9 mouse cellular contexts compared by ENCODE assay signal in the genomic region with DNA sequence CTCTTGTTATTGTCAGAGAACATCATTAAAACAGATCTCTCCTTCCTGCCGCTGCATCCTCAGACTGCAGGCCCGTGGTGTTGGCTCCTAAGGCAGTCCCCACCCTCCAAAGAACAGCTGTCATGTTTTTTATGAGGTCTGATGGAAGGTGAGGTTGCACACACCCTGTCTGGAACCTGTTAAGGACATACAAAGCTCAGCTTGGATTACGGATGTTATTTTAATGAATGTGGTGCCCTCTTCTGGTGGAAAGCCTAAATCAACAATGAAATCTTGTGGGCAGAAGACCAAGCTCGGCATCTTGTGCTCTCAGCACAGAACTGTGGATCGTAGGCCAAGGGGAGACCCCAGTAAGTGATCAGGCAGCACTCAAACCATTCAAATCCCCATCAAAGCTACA.
DNase-seq lines count a peak whose midpoint lies in the region; ATAC-seq and TF ChIP-seq lines count a peak whose summit lies in the region.
"Had no signal": no experiment of that assay in that cellular context is flagged by ENCODE, and none has a peak within 500 bp of the region (broad histone marks: within the 10 kb centered on the region; RNA-seq: fewer than 3 reads in every experiment).

No protein-coding gene starts in this region.

- WGBS in hindbrain, postnatal 0 days, result 20% methylated on average over 5 of the region's 5 CpGs
- WGBS in midbrain, embryonic 13.5 days, result 33% methylated on average over 5 of the region's 5 CpGs

- no peak overlapping the region for H3K27ac ChIP-seq in gastrocnemius, adult 2 months
- no peak overlapping the region for H3K27ac ChIP-seq in hindbrain, postnatal 0 days
- no peak overlapping the region for H3K27ac ChIP-seq in midbrain, embryonic 13.5 days
- H3K27ac ChIP-seq: macrophage had no signal

- H3K4me2 ChIP-seq in hindbrain, postnatal 0 days (ENCODE audit: low read depth, low read length), result 0 out of 2 replicates have a peak overlapping the region, but pooled peaks have one; percentile 18
- no peak overlapping the region for H3K4me2 ChIP-seq in midbrain, embryonic 13.5 days (replicated peaks)

- H3K27me3 ChIP-seq in hindbrain, postnatal 0 days (ENCODE audit: insufficient read depth, low read length), result no peaks in the 10 kb centered on the region
- H3K27me3 ChIP-seq in midbrain, embryonic 13.5 days, result no peaks in the 10 kb centered on the region

- no peaks in the 10 kb centered on the region for H3K9me3 ChIP-seq in hindbrain, postnatal 0 days (ENCODE audit: low read length)
- no peaks in the 10 kb centered on the region for H3K9me3 ChIP-seq in midbrain, embryonic 13.5 days

- intact Hi-C loops in gastrocnemius, adult 2 months (cut with DNase I), result loop anchor here (5.0 to 10.0 kb wide), 2 partner anchors 644 to 827 kb away; no protein-coding TSS in a partner anchor

- TF ChIP-seq CTCF in gastrocnemius, adult 2 months (IDR thresholded peaks at IDR 0.05), result peak; percentile 58
- TF ChIP-seq CTCF in hindbrain, postnatal 0 days (IDR thresholded peaks at IDR 0.05; ENCODE audit: low read depth), result peak; percentile 80

- peak overlapping the region; percentile 41 for H3K4me3 ChIP-seq in gastrocnemius, adult 2 months
- H3K4me3 ChIP-seq in hindbrain, postnatal 0 days (ENCODE audit: low read length), result no peak overlapping the region
- H3K4me3 ChIP-seq in midbrain, embryonic 13.5 days (replicated peaks), result no peak overlapping the region

- DNase-seq in gastrocnemius, adult 2 months, result no peak
- no peak for DNase-seq in gastrocnemius, postnatal 25 days
- DNase-seq in brain, embryonic 18.5 days (ENCODE audit: low read depth, low spot score), result peak; percentile 72
- peak; percentile 24 for DNase-seq in fibroblast of lung, adult 2 months (ENCODE audit: low read depth)
- DNase-seq in hindbrain, postnatal 0 days (ENCODE audit: low spot score), result peak; percentile 91
- peak; percentile 53 to 66 for DNase-seq in layer of hippocampus, postnatal 36 days
- DNase-seq in urinary bladder, postnatal 36 days (ENCODE audit: low spot score in 2 of 2), result peak; percentile 15 to 35

- peak; percentile 62 for ATAC-seq in hindbrain, postnatal 0 days
- peak; percentile 90 for ATAC-seq in midbrain, embryonic 13.5 days

- 0 out of 2 replicates have a peak overlapping the region, but pooled peaks have one; percentile 2 for H3K9ac ChIP-seq in hindbrain, postnatal 0 days (replicated peaks; ENCODE audit: low read length)
- H3K9ac ChIP-seq in midbrain, embryonic 13.5 days (replicated peaks), result no peak overlapping the region

- H3K36me3 ChIP-seq in hindbrain, postnatal 0 days (ENCODE audit: insufficient read depth, low read length), result no peaks in the 10 kb centered on the region
- no peaks in the 10 kb centered on the region for H3K36me3 ChIP-seq in midbrain, embryonic 13.5 days

- no peaks in the 10 kb centered on the region for H3K4me1 ChIP-seq in hindbrain, postnatal 0 days (ENCODE audit: insufficient read depth, low read length)
- no peaks in the 10 kb centered on the region; the same call in 1 of the 2 replicates for H3K4me1 ChIP-seq in midbrain, embryonic 13.5 days (replicated peaks)

Comparison
In these comparisons a context has a peak if more than half of its experiments do, and no peak if none do; other contexts are left out.
1. DNase-seq: peak in brain, embryonic 18.5 days (single experiment), fibroblast of lung, adult 2 months (single experiment), hindbrain, postnatal 0 days (single experiment), layer of hippocampus, postnatal 36 days (2 of 2) and urinary bladder, postnatal 36 days (2 of 2); none in gastrocnemius, adult 2 months (single experiment) and gastrocnemius, postnatal 25 days (single experiment).